Mouse (Mus musculus): ENCODE measurements around the gene Rnf31. TPM values are rescaled to one million over a fixed set of nuclear protein-coding genes. Genes with fewer than 3 reads are reported as not detected.

Rnf31 gene
- polyA plus RNA-seq, 1 experiment from 2014 or later, result 21.2 TPM

DNA sequence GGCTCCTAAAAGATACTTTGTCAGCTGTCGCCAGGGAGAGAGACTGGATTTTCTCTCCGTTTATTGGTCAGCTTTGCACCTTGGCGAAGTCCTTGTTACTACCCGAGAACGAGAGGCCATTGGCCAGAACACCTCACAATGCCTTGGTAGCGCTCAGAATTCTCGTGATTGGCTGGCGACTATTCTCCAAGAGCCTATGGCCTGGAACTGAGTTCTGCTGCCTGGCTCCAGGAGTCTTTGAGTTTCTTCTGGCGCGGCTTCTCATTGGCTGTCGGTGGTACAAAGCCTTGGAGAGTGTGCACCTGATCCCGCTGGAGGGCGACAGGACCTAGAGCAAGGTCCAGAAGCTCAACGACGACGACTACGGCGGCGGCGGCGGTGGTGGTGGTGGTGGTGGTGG lies 26.3 kb downstream of the Rnf31 start, which contains the start of gene Rec8:
Gene Rec8 (plus strand): TSS at position 216 of the 400 bp plus-strand sequence.
- Histone ChIP-seq H3K36me3 (no peaks in the 10 kb centered on the region; the same call in 1 of the 2 replicates), H3K27me3 (ENCODE audit: insufficient read depth, poor library complexity, severe bottlenecking) (peaks cover 14% of the 10 kb centered on the region; the same call in 1 of the 2 replicates), H3K4me3 (peak within 1 kb of the TSS; percentile 37), H3K4me1 (replicated peaks) (peaks cover 17% of the 10 kb centered on the region), H3K9me3 (no peaks in the 10 kb centered on the region), H3K27ac (peak within 1 kb of the TSS; percentile 62)
- DNase-seq (ENCODE audit: low spot score), result peak; percentile 62
- 26% methylated on average over 21 of the region's 21 CpGs for WGBS

DNA sequence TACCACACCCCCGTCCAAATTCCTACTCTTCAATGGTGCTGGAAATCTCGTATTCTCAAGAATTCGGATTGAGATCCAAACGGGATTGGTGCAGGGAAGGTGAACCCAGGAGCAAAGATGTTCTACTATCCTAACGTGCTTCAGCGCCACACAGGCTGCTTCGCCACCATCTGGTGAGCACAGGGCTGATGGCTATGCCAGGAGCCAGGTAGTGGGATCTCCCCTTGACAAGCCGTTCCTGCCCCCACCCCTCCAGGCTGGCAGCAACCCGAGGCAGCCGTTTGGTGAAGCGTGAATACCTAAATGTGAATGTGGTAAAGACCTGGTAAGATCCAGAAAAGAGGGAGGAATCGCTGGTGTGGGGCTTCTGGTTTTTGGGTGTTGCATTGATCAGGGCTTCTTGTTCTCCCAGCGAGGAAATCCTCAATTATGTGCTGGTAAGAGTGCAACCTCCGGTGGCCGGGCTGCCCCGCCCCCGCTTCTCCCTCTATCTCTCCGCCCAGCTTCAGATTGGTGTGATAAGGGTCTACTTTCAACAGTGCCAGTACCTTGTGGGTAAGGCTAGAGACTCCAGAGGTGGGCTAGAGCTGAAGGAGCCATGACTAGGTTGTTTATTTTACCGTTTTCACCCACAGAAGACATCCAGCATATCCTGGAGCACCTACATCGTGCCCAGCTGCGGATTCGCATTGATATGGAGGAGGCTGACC lies 27.1 kb downstream of the Rnf31 start:
- no peak for DNase-seq (ENCODE audit: low spot score)
- peaks cover 1% of the 10 kb centered on the region for H3K36me3 ChIP-seq
- no peaks in the 10 kb centered on the region for H3K9me3 ChIP-seq
- H3K27ac ChIP-seq, result peak overlapping the region; percentile 35; the same call in 1 of the 2 replicates
- peaks cover 14% of the 10 kb centered on the region; the same call in 1 of the 2 replicates for H3K27me3 ChIP-seq (ENCODE audit: insufficient read depth, poor library complexity, severe bottlenecking)
- 47% methylated on average over 22 of the region's 22 CpGs for WGBS
- peak overlapping the region; percentile 37 for H3K4me3 ChIP-seq
- H3K4me1 ChIP-seq (replicated peaks), result peaks cover 17% of the 10 kb centered on the region

DNA sequence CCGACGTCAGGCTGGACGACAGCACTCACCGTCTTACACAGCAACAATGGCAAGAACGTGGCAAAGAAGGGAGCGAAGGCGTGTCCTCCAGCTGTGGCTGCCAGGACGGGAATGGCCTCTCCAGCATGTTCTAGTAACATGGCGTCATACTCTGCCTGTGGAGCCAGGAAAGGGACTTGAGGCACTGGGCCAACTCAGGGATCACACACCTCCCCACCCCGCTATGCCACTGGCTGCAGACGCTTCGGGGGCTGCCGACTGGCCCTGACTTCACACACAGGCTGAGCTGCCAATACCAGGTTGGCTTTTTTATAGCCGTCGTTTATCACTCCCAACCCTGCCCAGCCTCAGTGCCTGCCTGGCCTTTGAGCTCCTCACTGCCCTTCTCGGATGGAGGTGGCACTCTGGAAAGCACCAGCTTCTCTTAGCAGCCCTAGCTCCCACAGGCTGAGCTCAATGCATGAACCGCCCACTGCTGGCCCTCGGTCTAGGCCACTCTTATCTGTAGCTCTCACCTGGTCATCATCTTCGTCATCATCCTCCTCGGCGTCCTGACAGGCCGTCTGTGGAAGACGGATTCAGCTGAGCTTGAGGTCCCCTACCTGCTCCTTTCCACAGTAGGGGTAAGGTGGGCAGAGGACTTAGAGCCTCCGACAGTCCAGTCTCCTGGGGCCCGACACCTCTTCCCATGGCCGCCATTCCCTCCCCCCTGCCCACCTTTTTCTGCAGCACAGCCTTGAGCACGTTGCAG lies 36.7 kb downstream of the Rnf31 start:
- DNase-seq (ENCODE audit: low spot score), result no peak
- H3K36me3 ChIP-seq, result peaks cover 97% of the 10 kb centered on the region
- no peaks in the 10 kb centered on the region for H3K27me3 ChIP-seq (ENCODE audit: insufficient read depth, poor library complexity, severe bottlenecking)
- H3K9me3 ChIP-seq, result no peaks in the 10 kb centered on the region
- H3K27ac ChIP-seq, result no peak overlapping the region
- H3K4me3 ChIP-seq, result no peak overlapping the region
- 95% methylated on average over 27 of the region's 27 CpGs for WGBS
- no peaks in the 10 kb centered on the region for H3K4me1 ChIP-seq (replicated peaks)

DNA sequence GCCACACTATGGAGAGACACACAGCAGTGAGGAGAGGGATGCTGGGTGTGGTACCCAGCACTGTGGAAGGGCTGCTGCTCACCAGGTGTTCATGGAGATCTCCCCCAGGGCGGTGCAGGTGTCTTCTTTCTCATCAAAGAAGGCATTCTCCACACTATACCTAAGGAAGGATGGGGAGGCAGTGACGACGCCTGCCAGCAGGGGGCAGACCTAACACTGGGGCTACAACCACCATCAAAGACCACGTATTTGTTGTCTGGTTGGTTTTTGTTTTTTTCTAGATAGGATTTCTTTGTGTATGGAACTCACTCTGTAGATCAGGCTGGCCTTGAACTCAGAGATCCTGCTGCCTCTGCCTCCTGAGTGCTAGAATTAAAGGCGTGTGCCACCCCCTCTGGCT lies 37.8 kb downstream of the Rnf31 start:
- 61% methylated on average over 5 of the region's 5 CpGs for WGBS
- Histone ChIP-seq H3K36me3 (peaks cover 100% of the 10 kb centered on the region), H3K27ac (no peak overlapping the region)

DNA sequence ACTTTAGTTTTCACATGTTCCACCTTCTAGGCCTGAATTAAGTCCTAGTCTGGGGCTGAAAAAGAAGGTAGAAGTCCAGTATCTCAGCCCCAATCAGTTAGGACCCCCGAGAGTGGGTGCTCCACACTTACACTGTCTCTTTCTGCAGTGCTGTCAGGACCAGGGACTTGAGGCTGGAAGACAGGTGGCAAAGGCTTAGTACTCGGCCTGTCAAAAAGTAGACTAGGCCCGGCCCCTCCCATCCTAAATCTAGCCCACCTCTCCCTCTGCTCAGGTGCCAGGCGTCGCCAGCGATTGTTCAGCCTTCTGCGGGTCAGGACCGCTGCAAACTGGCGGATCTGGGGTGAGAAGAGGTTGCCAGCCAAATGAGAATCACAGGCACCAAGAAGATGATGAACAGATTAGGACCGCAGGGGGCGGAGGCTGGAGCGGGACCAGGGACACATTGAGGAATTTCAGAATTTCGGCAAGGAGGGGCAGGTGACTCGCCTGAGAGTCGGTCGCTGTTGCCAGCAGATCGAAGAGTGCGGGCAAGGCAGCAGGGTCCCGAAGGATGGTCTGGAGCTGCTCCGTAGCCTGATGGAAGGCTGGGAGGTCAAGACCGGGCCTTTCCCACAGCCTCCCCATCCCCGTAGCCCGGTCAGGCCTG lies 43.5 kb downstream of the Rnf31 start:
- peak overlapping the region; percentile 69 for H3K4me3 ChIP-seq
- WGBS, result 4% methylated on average over 23 of the region's 23 CpGs
- peaks cover 23% of the 10 kb centered on the region for H3K4me1 ChIP-seq (replicated peaks)
- DNase-seq (ENCODE audit: low spot score), result no peak
- peaks cover 84% of the 10 kb centered on the region for H3K36me3 ChIP-seq
- H3K27me3 ChIP-seq (ENCODE audit: insufficient read depth, poor library complexity, severe bottlenecking), result no peaks in the 10 kb centered on the region
- H3K27ac ChIP-seq, result peak overlapping the region; percentile 84
- no peaks in the 10 kb centered on the region for H3K9me3 ChIP-seq

More for the DNA sequence above, 37.8 kb downstream of the Rnf31 start:
- peak; percentile 20 for DNase-seq (ENCODE audit: low spot score)
- Histone ChIP-seq H3K9me3 (no peaks in the 10 kb centered on the region), H3K4me3 (no peak overlapping the region), H3K4me1 (replicated peaks) (0 out of 2 replicates have a peak, but pooled peaks cover 3% of the 10 kb centered on the region), H3K27me3 (ENCODE audit: insufficient read depth, poor library complexity, severe bottlenecking) (no peaks in the 10 kb centered on the region)

DNA sequence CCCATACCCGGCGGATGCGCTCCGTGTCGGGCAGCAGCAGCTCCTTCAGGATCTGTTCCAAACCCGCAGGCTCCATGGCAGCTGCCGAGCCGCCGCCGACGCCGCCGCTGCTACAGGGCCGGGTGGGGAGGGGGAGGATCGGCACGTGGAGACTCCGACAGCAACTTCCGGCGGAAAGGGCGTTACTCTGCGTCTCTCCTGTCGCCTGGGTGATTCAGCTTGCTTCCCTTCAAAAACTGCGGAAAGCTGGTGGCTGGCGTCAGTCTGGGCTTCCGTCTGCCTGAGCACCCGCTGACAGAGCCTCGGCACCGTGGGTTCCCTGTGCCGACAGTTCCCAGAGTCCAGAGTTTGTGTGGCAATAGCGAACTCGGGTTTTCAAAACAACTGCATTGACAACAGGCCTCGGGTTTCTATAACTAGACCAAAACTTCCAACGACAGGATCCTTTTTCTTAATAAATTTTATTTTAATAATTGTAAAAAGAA lies 44.1 kb downstream of the Rnf31 start, which contains the start of gene Ipo4:
Gene Ipo4 (minus strand): TSS at position 435 of the 485 bp plus-strand sequence.
- Histone ChIP-seq H3K4me1 (replicated peaks) (peaks cover 23% of the 10 kb centered on the region), H3K27me3 (ENCODE audit: insufficient read depth, poor library complexity, severe bottlenecking) (no peaks in the 10 kb centered on the region), H3K9me3 (no peaks in the 10 kb centered on the region), H3K4me3 (peak within 1 kb of the TSS; percentile 69), H3K27ac (peak within 1 kb of the TSS; percentile 84), H3K36me3 (peaks cover 84% of the 10 kb centered on the region)
- peak; percentile 91 for DNase-seq (ENCODE audit: low spot score)
- 3% methylated on average over 33 of the region's 33 CpGs for WGBS

DNA sequence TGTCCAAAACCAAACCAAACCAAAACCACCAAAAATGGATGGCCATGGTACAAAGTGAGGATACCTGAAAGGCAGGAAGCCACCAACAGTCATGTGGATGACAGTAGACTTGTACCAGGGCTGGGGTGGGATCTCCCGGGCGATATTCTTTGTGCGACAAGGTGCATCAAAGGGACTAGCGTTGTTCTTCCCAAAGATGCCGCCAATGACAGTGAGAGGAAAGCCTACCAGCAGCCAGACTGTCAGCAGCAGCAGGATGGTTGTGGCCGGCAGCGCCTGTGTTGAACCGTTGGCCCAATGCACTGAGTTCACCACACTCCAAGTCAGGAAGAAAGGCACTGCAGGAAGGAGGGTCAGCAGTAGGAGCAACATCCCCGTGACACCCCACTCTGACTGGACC lies 46.3 kb downstream of the Rnf31 start, which contains the start of gene Gm49378:
Gene Gm49378 (minus strand): TSS at position 101 of the 400 bp plus-strand sequence.
- no peaks in the 10 kb centered on the region for H3K27me3 ChIP-seq (ENCODE audit: insufficient read depth, poor library complexity, severe bottlenecking)
- H3K4me1 ChIP-seq (replicated peaks), result peaks cover 32% of the 10 kb centered on the region
- DNase-seq (ENCODE audit: low spot score), result no peak
- peaks cover 75% of the 10 kb centered on the region for H3K36me3 ChIP-seq
- H3K9me3 ChIP-seq, result no peaks in the 10 kb centered on the region
- H3K27ac ChIP-seq, result no peak within 1 kb of the TSS
- H3K4me3 ChIP-seq, result no peak within 1 kb of the TSS
- 95% methylated on average over 9 of the region's 9 CpGs for WGBS

DNA sequence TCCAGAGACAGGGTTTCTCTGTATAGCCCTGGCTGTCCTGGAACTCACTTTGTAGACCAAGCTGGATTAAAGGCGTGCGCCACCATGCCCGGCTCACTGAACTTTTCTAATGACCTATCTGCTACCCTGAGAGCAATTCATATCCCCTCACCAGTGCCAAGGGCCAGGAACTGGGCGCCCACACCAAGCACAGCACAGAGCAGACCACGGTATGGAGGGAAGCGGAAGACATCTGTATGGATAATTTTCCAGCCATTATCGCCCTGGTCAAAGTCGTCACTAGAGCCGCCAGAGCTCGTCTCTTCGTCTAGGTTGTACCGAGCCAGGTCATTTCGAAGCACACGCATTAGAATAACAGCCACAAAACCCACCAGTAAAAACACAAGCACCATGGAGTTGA lies 49.3 kb downstream of the Rnf31 start:
- H3K27ac ChIP-seq, result no peak overlapping the region
- peaks cover 29% of the 10 kb centered on the region for H3K4me1 ChIP-seq (replicated peaks)
- H3K4me3 ChIP-seq, result no peak overlapping the region
- no peak for DNase-seq (ENCODE audit: low spot score)
- H3K9me3 ChIP-seq, result no peaks in the 10 kb centered on the region
- H3K36me3 ChIP-seq, result peaks cover 61% of the 10 kb centered on the region
- WGBS, result 96% methylated on average over 14 of the region's 14 CpGs
- no peaks in the 10 kb centered on the region for H3K27me3 ChIP-seq (ENCODE audit: insufficient read depth, poor library complexity, severe bottlenecking)

DNA sequence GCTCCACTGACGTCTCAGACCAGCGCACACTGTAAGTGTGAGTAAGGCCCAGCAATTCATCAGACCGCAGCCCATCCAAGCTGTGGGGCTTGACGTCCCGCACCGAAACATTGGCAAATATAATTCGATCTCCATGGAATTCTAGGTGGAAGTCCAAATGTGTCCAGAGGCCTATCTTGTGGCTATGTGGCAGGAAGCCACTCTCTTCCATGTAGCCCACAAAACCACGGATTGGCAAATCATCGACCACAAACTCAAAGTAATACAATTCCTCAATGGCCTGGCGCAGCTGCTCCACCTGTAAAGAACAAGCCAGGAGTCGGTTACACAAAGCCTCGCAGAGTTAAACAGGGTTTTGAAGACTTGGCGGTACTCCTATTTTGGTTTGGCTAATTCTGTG lies 49.8 kb downstream of the Rnf31 start:
- Histone ChIP-seq H3K36me3 (peaks cover 62% of the 10 kb centered on the region), H3K4me1 (replicated peaks) (peaks cover 25% of the 10 kb centered on the region), H3K27ac (no peak overlapping the region), H3K9me3 (no peaks in the 10 kb centered on the region), H3K27me3 (ENCODE audit: insufficient read depth, poor library complexity, severe bottlenecking) (no peaks in the 10 kb centered on the region), H3K4me3 (no peak overlapping the region)
- 96% methylated on average over 13 of the region's 13 CpGs for WGBS
- no peak for DNase-seq (ENCODE audit: low spot score)

DNA sequence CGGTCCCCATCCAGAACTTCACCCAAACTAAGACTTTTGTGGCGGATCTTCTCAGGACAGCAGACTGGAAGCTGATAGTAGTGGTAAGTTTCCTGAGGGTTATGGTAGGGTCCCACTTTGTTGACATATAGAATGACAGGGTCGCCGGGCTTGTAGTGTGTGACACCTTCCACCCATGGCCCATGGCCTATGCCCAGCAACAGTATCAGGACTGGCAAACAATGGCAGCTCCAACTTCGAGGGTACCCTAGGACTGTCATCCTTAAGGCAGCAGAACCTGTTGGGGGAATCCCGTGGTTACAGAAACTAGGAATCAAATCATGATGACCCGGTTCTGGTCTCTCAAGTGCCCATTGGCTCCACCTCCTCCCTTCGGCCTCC lies 51.2 kb downstream of the Rnf31 start:
- WGBS, result 19% methylated on average over 8 of the region's 8 CpGs
- Histone ChIP-seq H3K27me3 (ENCODE audit: insufficient read depth, poor library complexity, severe bottlenecking) (no peaks in the 10 kb centered on the region), H3K4me1 (replicated peaks) (peaks cover 23% of the 10 kb centered on the region), H3K4me3 (peak overlapping the region; percentile 87), H3K36me3 (peaks cover 61% of the 10 kb centered on the region), H3K9me3 (no peaks in the 10 kb centered on the region), H3K27ac (peak overlapping the region; percentile 99)
- no peak for DNase-seq (ENCODE audit: low spot score)

DNA sequence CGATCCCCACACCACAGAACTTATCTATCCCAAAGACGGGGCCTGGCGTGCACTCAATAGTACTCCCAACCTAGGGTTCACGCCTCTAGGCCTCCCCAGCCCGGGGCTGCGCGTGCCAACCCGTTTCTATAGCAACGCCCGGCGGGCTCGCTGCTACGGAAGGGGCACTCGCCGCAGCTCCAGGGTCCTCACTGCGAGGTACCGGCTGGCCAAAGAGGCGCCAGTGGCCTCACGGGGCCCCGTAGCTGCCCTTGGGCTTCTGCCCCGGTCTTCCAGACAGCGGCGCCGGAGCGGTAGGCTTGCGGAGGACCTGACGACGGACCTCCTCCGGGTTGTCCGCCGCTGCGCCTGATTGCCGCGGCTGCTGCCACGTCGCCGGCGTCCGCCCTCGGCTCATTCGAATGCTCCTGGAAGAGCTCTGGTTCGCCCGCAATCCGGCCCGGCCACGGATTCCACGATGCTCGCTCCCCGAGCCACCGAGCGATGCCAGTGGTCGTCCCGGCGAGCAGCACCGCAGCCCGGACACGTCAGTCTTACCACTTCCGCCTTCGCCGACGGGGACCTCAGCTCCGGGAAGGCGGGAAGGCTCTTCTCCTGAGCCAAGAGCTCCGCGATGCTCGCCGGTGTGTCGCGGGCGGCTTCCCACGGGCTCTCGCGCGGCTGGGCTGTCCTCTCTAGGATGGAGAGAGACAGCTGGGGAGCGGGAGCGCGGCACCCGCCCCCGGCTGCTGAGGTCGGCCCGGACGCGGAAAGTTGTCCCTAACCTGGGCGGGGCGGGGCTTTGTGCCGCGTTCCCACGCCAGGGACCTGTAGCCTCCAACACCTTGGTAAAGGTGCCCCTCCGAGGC lies 51.8 kb downstream of the Rnf31 start, which contains the start of gene Tm9sf1:
Gene Tm9sf1 (minus strand): TSS at position 747 of the 848 bp plus-strand sequence.
- Histone ChIP-seq H3K36me3 (peaks cover 55% of the 10 kb centered on the region), H3K4me3 (peak within 1 kb of the TSS; percentile 87), H3K9me3 (no peaks in the 10 kb centered on the region), H3K27ac (peak within 1 kb of the TSS; percentile 99), H3K27me3 (ENCODE audit: insufficient read depth, poor library complexity, severe bottlenecking) (no peaks in the 10 kb centered on the region), H3K4me1 (replicated peaks) (peaks cover 23% of the 10 kb centered on the region)
- DNase-seq (ENCODE audit: low spot score), result peak; percentile 91
- under 1% methylated on average over 89 of the region's 89 CpGs for WGBS

Data from hindbrain, embryonic 10.5 days (tissue).